Mouse (Mus musculus): ENCODE data around the gene Slc12a1.
"Not testable (repeated sequence)": the region's sequence is repeated elsewhere in the genome, so short reads cannot be mapped to it uniquely, and the experiment has no call there.

Slc12a1 gene

DNA sequence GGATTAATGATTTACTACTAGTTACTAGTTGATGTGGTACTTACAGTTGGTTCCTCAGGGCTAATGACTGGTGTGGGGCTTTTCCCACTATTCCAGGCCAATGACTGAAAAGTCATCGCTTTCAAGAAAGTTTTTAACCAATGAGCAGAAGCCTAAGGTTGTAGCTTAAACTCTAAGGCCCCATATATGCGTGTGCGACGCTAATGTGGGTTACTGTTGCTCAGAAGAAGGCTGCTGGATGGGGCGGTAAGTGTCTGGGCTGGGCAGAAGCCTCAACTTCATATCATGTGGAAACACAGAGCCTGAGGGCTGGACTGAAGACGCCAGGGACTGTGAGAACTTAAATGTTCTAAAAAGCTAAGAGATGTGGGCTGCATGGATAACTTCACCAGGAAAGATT is at the start of gene Slc12a1:
Gene Slc12a1, plus strand, starts transcription at position 118 of the 400 bp plus-strand sequence.
- DNase-seq (ENCODE audit: low spot score) = no peak

DNA sequence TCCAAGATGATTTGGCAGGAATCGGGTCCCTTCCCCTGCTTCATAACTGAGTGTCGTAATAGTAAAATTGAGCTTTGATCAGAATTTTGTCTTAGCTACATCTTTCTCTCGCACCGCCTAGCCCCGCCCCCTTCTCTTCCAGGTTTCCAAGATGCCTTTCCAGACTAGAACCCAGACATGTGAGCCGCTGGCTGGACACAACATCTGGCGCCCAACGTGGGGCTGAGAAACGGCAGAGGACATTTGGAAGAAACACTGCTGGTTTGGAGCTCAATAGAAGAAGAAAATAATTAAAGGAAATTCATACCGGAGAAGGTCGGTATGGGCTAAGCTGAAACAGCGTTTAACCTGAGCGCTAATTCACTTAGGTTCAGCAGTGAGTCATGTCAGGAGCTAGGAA is 47.8 kb upstream of the Slc12a1 start:
- DNase-seq (ENCODE audit: low spot score) = not testable (repeated sequence)

DNA sequence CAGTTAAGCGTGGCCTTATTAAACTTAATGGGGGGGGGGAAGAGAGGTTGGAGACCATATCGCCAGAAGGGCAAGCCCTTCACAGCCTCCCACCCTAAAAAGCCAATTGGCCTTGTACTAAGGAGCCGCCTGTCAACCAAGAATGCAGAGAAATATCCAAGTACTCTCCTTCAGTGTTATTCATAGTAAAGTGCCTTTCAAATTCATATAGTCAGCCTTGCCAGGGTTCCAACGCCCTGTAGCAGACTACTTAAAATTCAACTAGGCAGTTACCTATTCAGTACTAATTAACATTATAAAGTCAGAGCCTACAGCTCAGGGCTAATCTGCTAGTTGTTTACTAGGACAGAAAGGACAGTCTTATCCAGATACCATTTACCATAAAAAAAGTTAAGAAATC is 45.8 kb upstream of the Slc12a1 start:
- DNase-seq (ENCODE audit: low spot score) = not testable (repeated sequence)

DNA sequence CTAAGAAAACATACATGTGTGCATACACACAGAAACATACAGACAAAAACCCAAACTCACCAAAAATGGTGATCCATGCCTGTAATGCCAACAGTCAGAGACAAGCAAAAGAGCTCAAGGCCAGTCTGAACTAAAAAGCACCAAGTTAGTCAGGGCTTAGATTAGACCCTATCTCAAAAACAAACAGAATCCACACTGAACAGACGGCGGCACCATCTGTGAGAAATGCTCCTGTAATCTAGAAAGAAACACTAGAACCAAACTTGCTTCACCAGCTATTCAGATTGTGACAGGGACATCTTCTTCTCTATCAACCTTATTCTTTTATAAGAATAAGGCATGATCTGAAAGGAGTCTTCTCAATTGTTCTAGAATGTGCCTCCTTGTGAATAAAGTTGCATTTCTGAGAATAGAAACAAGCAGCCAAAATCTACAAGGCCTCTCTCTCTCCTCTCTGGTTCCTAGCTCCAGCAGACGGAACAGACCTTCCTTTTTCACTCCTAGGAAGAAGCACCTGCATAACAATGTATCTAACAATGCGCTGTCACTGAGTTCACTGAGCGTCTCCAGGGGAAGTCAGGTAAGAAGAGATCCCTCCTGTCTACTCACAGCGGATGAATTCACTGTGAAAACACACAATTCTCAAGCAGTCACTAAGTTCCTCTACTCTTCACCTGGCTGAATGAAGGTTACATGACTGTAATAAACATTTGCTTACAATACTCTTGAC is 32.8 kb upstream of the Slc12a1 start:
- DNase-seq (ENCODE audit: low spot score) = no peak

DNA sequence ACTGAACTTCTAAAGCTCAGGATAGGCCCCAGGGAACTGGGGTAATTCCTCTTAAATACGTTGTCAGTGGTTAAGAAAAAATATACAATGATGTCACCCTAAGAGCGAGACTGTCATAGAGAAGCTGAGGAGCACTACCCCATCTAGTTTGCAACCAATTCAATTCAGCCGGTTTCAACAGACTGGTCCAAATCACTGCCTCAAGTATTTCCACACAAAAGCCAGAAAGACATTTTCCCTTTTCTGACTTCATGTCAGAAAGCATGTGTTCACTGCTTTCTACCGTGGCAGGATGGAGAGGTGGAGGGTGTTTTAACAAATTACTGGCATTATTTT is 30.0 kb upstream of the Slc12a1 start:
- DNase-seq (ENCODE audit: low spot score) = no peak

DNA sequence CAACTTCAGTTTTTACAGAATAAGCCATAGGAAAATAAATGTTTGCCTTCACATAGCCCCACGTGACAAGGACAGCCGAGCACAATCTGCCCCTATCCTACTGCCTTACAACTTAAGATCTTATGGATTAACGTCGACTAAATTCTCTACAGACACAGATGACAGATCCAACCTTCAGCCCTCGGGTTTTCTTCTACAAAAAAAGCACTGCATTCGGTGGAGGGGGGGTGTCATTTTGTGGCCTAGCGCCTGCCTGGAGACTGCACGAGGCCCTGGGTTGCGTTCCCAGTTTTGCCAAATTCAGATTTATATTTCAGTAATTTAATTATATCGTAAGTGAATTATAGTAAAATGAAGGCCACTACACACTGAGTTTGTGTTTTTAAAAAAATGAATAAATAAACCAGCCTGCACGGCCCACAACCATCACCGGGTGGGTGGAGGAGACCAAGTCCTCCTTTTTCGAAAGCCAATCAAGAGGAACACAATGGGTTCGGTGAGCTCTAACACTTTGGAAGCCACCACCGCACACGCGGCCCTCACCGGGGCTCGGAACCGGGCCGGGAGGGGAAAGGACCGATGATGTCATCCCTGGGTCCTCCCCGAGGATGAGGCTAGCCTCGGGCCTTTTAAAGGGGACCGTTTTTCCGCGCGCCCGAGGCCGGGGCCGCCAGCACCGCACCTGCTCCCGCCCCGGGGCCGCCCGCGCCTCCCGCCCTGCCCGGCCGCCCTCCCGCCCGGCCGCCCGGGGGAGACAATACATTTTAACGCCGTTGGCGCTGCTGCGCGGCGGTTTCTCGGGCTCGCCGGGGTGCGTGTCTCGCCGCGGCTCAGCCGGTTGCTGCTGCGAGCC is 29.5 kb upstream of the Slc12a1 start:
- peak; percentile 47 for DNase-seq (ENCODE audit: low spot score)

DNA sequence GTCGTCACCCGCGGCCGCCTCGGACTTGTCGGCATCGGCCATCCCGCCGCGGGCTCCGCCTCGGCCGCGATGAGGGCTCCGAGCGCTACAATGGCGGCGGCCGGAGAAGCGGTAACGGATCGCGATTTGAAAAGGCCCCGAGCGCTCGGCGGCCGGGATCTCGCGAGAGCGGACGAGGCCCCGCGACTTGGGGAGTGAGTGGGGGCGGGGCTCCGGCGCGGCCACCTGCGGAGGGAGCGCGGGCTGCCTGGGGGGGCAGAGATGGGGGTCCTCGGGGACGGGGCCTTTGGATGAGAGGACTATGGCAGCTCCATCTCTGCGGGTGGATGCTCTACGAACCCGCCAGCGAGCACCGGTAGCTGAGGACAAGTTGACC is 28.8 kb upstream of the Slc12a1 start, which contains the start of gene Myef2:
Gene Myef2, minus strand, starts transcription at position 185 of the 376 bp plus-strand sequence.
- DNase-seq (ENCODE audit: low spot score) = peak; percentile 82

DNA sequence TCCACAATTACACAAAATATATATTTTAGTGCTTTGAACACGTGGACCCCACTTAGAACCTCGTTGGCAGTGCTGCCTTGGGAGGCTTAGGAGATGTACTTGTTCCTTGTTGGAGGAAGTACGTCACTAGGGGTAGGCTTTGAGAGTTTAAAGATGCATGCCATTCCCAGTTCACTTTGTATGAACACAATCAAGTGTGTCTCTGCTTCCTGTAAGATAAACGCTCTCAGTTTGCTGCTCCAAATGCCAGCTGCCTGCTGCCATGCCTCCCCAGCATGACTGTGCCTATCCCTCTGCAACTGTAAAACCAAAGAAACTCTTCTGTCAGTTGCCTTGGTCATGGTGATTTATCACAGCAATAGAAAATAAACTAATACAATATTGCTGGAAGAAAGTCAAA is 26.5 kb upstream of the Slc12a1 start:
- DNase-seq (ENCODE audit: low spot score) = no peak

DNA sequence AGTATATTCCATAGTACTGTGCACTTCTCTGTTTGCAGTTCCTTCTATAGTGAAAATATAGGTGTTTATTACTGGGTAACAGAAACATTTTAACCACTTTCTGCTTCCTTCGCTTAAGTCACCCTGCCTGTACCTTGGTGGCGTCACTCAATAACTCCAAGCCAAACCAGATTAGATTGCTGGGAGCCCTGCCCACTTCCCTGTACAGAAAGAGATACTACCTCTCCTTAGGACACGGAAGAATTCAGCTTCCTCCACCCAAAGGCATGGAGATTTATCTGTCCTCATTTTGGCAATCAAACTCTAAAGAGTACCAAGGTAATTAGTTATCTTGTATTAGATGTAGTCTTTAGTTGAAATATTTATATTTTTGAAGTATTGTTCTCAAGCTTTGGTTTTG is 25.5 kb upstream of the Slc12a1 start:
- DNase-seq (ENCODE audit: low spot score) = no peak

DNA sequence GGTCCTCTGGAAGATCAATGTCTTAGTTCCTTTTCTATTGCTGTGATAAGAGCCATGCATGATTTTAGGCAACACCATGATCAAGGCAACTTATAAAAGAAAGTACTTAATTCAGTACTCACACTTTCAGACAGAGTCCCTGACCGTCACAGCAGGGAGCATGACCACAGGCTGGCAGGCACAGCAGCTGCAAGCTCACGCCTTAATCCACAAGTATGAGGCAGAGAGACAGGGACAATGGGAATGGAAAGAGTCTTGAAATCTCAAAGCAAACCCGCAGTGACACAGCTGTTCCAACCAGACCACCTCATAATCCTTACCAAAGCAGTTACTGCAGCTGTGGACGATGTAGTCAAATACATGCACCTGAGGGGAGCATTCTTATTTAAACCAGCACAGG is 18.2 kb upstream of the Slc12a1 start:
- DNase-seq (ENCODE audit: low spot score) = no peak

DNA sequence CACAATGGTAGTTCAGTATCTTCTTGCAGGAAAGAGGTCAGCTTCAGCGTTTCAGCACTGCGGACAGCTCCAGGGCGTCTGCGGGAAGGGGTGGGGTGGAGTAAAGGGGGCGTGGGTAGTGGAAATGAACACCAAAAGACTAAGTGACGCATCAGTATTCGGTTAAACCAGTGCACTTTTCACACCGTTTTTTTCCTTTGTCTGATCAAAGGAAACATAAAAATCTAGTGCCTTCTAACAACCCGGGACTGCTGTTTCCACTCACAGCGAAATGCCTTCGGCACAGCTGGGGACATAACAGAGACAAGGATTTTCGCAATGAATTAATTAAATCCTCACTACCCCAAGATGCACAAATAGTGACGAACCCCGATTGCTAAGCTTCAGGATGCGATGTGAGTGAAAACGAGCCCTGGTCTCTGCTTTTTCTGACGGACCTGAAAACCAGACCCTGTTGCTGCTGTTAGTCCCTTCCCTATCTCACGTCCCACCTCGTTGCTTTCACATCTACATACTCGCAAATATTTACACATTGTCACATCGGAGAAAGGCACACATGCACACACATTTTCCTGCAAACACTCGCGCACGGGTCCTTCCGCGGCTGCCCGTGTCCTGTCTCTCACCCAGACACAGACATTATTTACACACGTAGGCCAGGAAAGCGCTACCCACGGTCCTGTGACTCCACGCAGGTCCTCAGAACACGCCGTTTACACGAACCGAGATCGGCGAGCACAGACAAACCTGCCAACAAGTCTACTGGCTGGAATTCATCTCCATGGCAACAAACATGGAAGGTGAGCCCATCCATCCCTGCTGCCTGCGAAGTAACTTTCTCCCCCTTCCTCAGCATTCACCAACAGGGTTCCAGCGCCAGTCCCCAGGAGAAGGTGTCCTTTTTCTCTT is 16.1 kb upstream of the Slc12a1 start, which contains the start of gene Ctxn2:
Gene Ctxn2, plus strand, starts transcription at position 790 of the 909 bp plus-strand sequence.
- DNase-seq (ENCODE audit: low spot score) = peak; percentile 57

DNA sequence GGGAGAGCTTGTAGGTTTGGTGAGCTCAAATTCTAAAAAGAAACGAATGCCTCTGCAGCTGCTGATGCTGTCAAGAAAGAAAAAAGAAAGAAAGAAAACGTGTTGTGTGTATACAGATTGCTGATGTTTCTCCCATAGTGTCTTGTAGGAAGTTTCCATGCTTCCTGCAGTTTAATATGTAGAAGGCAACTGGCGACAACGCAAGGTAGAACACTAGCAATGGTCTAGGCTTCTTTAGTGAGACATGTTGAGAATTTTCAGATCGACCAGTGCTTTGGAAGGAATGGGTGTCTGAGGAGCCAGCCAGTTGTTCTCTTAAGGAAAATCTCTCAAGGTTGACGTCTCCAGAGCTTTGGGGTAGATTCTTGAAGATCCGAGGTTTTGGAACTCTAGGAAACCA is 15.5 kb upstream of the Slc12a1 start:
- no peak for DNase-seq (ENCODE audit: low spot score)

DNA sequence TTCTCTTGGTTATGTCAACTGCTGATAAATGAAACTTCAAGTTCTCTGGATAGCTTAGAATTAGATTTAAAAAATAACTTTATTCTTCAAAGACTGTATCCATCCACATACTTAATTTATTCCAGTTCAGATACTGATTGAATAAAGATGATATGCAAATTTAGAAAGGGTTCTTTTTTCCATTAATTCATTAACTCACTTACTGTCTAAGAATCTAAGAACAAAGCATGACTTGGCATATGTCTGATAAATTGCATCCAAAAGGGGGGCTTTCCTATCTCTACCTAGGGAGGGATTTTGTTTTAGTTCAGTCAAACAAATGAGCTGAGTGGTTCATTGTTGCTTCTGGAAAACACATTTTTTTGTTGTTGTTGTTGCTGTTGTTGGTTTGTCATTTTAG is 10.0 kb upstream of the Slc12a1 start:
- no peak for DNase-seq (ENCODE audit: low spot score)

DNA sequence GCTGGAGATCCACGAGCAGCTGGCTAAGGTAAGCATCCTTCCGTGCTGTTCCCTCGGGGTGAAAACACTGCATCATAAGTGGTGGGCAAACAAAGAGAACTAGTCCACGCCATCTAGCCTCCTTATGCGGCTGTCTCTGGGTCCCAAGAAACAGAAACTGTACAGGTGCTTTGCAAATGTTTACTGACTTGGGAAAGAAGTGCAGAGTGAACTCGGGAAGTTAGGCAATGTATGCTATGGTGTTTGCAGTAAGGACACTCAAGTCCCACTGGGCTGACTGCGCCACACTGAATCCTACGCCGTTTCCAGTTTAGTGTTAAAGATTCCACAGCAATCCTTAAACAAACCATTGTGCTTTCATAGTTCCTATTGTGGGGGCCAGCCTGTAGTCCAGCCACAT is 2.0 kb downstream of the Slc12a1 start:
- DNase-seq (ENCODE audit: low spot score) = no peak

DNA sequence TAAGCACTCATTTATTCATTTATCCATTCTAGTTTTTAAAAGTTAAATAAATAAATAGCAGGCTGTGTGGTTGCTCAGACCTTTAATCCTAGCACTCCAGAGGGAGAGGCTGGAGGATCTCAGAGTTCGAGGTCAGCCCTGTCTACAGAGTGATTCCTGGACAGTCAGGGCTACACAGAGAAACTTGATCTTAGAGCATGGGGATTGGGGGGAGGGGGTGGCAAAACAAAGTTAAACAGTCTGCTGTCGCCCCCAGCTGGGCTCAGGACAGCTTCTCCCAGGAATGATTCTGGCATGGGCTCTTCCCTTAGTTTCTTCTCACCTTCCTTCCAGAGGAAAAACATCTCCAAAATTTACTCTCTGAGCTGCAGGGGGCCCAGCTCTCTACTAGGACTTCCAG is 3.2 kb downstream of the Slc12a1 start:
- DNase-seq (ENCODE audit: low spot score) = no peak

DNA sequence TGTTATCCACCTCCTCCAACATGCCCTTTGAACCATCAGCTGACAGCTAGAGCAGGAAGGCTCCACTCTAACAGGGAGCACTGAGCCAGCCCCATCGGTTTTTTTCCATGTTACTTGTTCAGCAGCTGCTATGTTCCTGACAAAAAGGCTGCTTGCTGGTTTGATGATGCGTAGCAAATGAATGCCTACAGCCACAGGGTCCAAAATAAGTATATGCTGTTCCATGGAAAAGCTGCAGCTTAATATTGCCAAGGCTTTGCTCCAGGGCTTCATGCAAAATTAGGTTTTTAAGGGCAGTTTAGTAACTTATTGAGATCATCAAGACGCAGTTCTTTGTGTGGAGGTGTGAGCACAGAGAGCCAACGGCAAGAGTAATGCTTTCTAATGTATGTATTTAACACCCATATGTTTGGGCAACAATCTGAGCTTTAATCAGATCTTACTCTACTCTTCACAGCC is 9.7 kb downstream of the Slc12a1 start:
- DNase-seq (ENCODE audit: low spot score) = no peak

DNA sequence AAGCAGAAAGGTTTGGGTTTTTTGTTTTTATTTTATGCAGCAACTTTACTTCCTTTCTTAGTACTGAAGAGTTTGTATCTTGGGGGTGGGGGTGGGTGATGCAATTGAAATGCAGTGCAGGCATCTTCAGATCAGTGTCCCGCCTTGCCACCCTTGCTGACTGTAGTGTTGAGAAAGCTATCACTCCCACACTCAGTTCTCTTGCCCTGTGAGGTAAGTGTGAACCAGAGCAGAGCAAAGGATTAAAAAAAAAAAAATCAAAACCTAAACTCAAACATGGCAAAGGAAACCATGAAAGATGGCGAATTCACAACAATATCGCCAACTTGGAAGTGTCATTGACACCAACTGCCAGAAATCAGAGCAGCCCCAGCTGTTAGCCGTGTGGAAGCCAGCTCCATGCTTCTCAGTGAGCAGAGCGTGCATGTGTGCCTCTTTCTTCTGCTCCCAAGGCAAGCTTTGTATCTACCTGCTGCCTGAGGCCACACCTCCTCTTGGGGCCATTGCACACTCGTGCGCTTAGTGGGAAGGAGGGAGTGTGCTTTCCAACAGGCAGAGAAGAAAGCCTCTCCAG is 26.0 kb downstream of the Slc12a1 start:
- no peak for DNase-seq (ENCODE audit: low spot score)

DNA sequence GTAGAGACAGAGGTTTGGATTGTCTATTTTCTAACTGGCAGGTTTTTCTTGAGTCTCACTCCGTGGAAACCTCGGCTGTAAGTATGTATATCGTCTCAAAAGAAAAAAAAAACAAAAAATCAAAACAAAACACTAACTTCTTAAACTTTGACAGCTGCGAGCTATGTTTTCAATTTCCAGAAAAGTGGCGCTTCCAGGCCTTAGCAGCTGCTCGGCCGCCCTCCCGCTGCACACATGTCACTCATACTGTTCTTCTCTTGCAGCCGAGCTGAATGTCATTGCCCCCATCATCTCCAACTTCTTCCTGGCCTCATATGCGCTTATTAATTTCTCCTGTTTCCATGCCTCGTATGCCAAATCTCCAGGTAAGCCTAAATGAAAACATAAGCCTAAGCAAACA is 35.6 kb downstream of the Slc12a1 start:
- no peak for DNase-seq (ENCODE audit: low spot score)

DNA sequence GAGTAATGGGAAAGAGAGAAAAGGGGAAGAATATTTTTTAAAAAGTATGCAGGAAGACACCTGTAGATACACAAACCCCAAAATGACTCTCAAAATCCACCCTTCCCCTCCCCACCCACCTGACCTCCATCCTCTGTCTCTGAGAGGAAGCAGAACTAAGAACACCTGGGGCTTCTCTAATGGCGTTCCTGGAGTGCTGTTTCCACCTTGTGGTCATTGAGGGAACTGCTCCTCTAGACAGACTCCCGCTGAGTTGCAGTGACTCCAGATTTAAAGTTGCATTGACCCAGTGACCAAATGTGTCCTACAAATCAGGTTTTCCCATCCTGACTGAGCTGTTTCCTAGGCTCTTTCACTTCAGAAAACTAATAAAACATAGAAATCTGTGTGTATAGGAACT is 36.9 kb downstream of the Slc12a1 start:
- peak; percentile 26 for DNase-seq (ENCODE audit: low spot score)

DNA sequence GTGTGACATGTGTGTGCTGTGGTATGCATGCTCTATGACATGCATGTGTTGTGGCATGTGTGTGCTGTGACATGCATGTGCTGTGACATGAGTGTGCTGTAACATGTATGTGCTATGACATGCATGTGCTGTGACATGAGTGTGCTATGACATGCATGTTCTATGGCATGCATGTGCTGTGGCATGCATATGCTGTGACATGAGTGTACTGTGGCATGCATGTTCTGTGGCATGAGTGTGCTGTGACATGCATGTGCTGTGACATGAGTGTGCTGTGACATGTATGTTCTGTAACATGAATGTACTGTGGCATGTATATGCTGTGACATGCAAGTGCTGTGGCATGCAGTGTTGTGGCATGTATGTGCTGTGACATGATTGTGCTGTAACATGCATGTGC is 40.6 kb downstream of the Slc12a1 start:
- no peak for DNase-seq (ENCODE audit: low spot score)

DNA sequence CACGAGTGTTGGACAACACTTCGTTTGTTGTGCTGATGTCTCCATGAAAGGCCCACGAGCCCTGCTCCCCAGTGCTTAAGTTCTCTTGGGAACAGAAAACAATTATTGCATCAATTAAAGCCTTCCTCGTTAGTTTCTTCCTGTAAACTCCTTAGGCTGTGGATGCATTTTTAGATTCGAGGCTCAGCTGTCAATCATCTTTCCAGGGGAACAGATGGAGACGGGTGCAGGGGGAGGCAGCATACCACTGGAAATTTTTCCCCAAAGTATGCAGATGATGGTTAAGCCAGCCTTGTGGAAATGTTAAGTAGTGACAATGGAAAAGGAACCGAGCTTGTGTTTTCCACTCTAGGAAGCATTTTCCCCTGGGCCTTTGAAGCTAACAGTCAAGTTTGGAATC is 44.5 kb downstream of the Slc12a1 start:
- no peak for DNase-seq (ENCODE audit: low spot score)

Data from T-cell, adult 2 months (primary cell).